Mouse (Mus musculus) liver, adult 2 months (tissue): ENCODE results near the gene Csnk1e. TPM values are rescaled to one million over a fixed set of nuclear protein-coding genes. Genes with fewer than 3 reads are reported as not detected.

ENCODE experiments used
- DNase-seq: peaks from one replicate; pipeline ENCODE4 v3.0.0-alpha.2; 2011; ENCODE audit warnings: low read depth, low spot score; ENCODE audit errors: extremely low read depth
- H3K27ac ChIP-seq: fragments of 200-500 bp; replicated peaks from 2 replicates; pipeline ENCODE4 v1.5.1; 2012; ENCODE audit warnings: low read depth, mild to moderate bottlenecking, control low read depth, inconsistent platforms, low read length; ENCODE audit not compliant: insufficient read depth
- H3K27me3 ChIP-seq: fragments of 200-500 bp; 2 replicates; pipeline ENCODE4 v1.6.1; 2012; ENCODE audit warnings: mild to moderate bottlenecking, moderate library complexity, low read length, inconsistent platforms; ENCODE audit not compliant: control insufficient read depth, insufficient read depth
- H3K36me3 ChIP-seq: fragments of 200-500 bp; 2 replicates; pipeline ENCODE4 v1.6.1; 2012; ENCODE audit warnings: low read length, inconsistent platforms; ENCODE audit not compliant: control insufficient read depth, insufficient read depth
- H3K4me1 ChIP-seq: fragments of 200-500 bp; 2 replicates; pipeline ENCODE4 v1.6.1; 2011; ENCODE audit warnings: low read length; ENCODE audit not compliant: control insufficient read depth, insufficient read depth
- H3K4me3 ChIP-seq: fragments of 200-500 bp; 2 replicates; pipeline ENCODE4 v1.5.1; 2011; ENCODE audit warnings: low read depth, mild to moderate bottlenecking, control low read depth, low read length, moderate library complexity; ENCODE audit not compliant: insufficient read depth
- H3K79me2 ChIP-seq: fragments of 200-500 bp; 2 replicates; pipeline ENCODE4 v1.6.1; 2012; ENCODE audit warnings: inconsistent platforms, mild to moderate bottlenecking, low read length, moderate library complexity; ENCODE audit not compliant: control insufficient read depth, insufficient read depth
- H3K9ac ChIP-seq: fragments of 200-500 bp; 2 replicates; pipeline ENCODE4 v1.6.1; 2012; ENCODE audit warnings: low read depth, mild to moderate bottlenecking, control low read depth, inconsistent platforms, low read length
- CTCF ChIP-seq: fragments of 200-500 bp; IDR thresholded peaks from 2 replicates; pipeline ENCODE4 v1.5.1; 2011; ENCODE audit warnings: low read depth, low read length, control low read depth
- POLR2A ChIP-seq: fragments of 200-500 bp; IDR thresholded peaks from 2 replicates; pipeline ENCODE4 v1.6.1; 2011; ENCODE audit warnings: low read length, control low read depth; ENCODE audit not compliant: insufficient read depth; ENCODE audit errors: extremely low read depth
- WGBS: fragments of 180-500 bp; shearing (Covaris S2); methylation state at CpG from one replicate; pipeline ENCODE4 v1.1.7; 2018; 5-methylcytosine and 5-hydroxymethylcytosine counted together
- polyA plus RNA-seq: library from polyadenylated mRNA; depleted of rRNA; stranded (reverse); fragments of >200 nt; gene quantifications from 2 replicates; pipeline ENCODE4 v1.2.3, GENCODE M21; 2012
- total RNA-seq: library from RNA; depleted of rRNA; stranded (reverse); fragments of >200 nt; gene quantifications from 2 replicates; pipeline ENCODE4 v1.2.3, GENCODE M21; 2014

Gene Csnk1e
- total and polyA plus RNA-seq, 2 experiments, result 4.3 to 6.6 TPM

- 86% methylated on average over 6 of the region's 6 CpGs for WGBS
- Histone ChIP-seq H3K27ac (peak overlapping the region; percentile 19), H3K79me2 (no peaks in the 10 kb centered on the region; the same call in 1 of the 2 replicates), H3K27me3 (no peaks in the 10 kb centered on the region), H3K36me3 (no peaks in the 10 kb centered on the region), H3K4me1 (peaks cover 22% of the 10 kb centered on the region), H3K4me3 (no peak overlapping the region), H3K9ac (no peak overlapping the region)
- TF ChIP-seq CTCF, result no peak
- no peak for TF ChIP-seq POLR2A
- no peak for DNase-seq
Observed at GRCm38 (mm10) chr15:79438209-79438810, 17.1 kb downstream of the Csnk1e start.

GRCm38 (mm10) chr15:79437541-79438208 is 17.7 kb downstream of the Csnk1e start:
- H3K36me3 ChIP-seq, result no peaks in the 10 kb centered on the region
- no peak for DNase-seq
- TF ChIP-seq POLR2A (no peak), CTCF (no peak)
- no peak overlapping the region for H3K4me3 ChIP-seq
- H3K27me3 ChIP-seq, result no peaks in the 10 kb centered on the region
- 78% methylated on average over 12 of the region's 12 CpGs for WGBS
- peaks cover 22% of the 10 kb centered on the region for H3K4me1 ChIP-seq
- H3K79me2 ChIP-seq, result no peaks in the 10 kb centered on the region; the same call in 1 of the 2 replicates
- no peak overlapping the region for H3K9ac ChIP-seq
- peak overlapping the region; percentile 19 for H3K27ac ChIP-seq

- TF ChIP-seq CTCF (no peak), POLR2A (no peak)
- Histone ChIP-seq H3K4me3 (no peak overlapping the region), H3K36me3 (no peaks in the 10 kb centered on the region), H3K27me3 (no peaks in the 10 kb centered on the region), H3K27ac (peak overlapping the region; percentile 32), H3K79me2 (no peaks in the 10 kb centered on the region; the same call in 1 of the 2 replicates), H3K9ac (peak overlapping the region; percentile 8; the same call in 1 of the 2 replicates), H3K4me1 (peaks cover 22% of the 10 kb centered on the region)
- WGBS, result 77% methylated on average over 7 of the region's 7 CpGs
- DNase-seq, result peak; percentile 37
Observed at GRCm38 (mm10) chr15:79436481-79436921, 18.9 kb downstream of the Csnk1e start.

GRCm38 (mm10) chr15:79435191-79435671 is 20.1 kb downstream of the Csnk1e start:
- TF ChIP-seq CTCF, result no peak
- no peak for TF ChIP-seq POLR2A
- Histone ChIP-seq H3K79me2 (no peaks in the 10 kb centered on the region), H3K27ac (peak overlapping the region; percentile 8; the same call in 1 of the 2 replicates), H3K27me3 (no peaks in the 10 kb centered on the region), H3K4me3 (no peak overlapping the region), H3K9ac (no peak overlapping the region), H3K36me3 (no peaks in the 10 kb centered on the region), H3K4me1 (peaks cover 17% of the 10 kb centered on the region)
- 14% methylated on average over 7 of the region's 7 CpGs for WGBS
- DNase-seq, result peak; percentile 55

GRCm38 (mm10) chr15:79432892-79433291 is 22.5 kb downstream of the Csnk1e start:
- Histone ChIP-seq H3K36me3 (peaks cover 7% of the 10 kb centered on the region; the same call in 1 of the 2 replicates), H3K79me2 (no peaks in the 10 kb centered on the region; the same call in 1 of the 2 replicates), H3K27me3 (no peaks in the 10 kb centered on the region), H3K4me3 (no peak overlapping the region), H3K4me1 (peaks cover 10% of the 10 kb centered on the region), H3K27ac (peak overlapping the region; percentile 50), H3K9ac (peak overlapping the region; percentile 23; the same call in 1 of the 2 replicates)
- TF ChIP-seq POLR2A (no peak), CTCF (no peak)
- WGBS, result 65% methylated on average over 21 of the region's 21 CpGs
- no peak for DNase-seq
